Mouse (Mus musculus): ENCODE results near the gene Cd164.

Gene Cd164

GRCm38 (mm10) chr10:41546396-41547165 is 27.4 kb downstream of the Cd164 start:
- DNase-seq (ENCODE audit: low spot score in 2 of 2), result no peak

DNA sequence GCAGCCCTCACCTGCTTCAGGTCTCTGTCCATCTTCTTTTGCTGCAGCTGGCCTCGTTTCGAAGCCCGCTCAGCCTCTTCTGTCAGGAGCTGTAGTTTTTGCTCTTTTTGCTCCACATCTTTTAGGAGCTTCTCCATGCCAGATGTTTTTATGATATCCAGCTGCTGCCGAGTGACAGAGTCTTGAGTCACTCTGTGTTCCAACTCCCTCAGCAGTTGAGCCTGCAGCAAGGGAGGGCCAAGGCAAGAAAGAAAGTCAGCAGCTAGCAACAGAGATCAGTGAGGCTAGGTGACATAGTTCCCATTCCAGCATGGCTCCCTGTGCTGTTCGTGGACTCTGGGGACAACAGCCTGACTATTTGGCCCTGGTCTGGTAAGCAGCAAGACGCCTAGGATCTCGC is 31.5 kb downstream of the Cd164 start:
- peak; percentile 43 to 60 for DNase-seq (ENCODE audit: low spot score in 2 of 2)

- DNase-seq (ENCODE audit: low spot score in 2 of 2), result no peak
Measured at GRCm38 (mm10) chr10:41552319-41552718, 33.1 kb downstream of the Cd164 start.

- peak; percentile 33 to 70 for DNase-seq (ENCODE audit: low spot score in 2 of 2)
Measured at GRCm38 (mm10) chr10:41552847-41553589, 33.8 kb downstream of the Cd164 start.

DNA sequence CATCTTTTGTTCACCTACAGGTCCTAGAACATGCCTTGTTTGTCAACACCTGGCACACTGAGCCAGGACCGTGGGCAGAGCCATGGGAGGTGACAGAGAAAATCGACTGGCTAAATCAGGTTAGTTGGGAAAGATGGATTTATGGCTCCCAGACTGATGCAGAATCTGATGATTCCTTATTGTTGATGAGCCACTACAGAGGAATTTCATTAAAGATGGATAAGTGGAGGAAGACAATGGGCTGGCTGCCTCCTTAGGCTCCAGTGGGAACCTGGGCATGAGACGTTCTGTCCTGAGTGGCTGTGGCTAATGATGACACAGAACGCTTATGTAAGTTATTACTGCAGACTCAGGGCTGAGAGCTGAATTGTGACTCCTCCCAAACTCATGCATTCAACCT is 34.5 kb downstream of the Cd164 start:
- DNase-seq (ENCODE audit: low spot score in 2 of 2), result no peak

- no peak for DNase-seq (ENCODE audit: low spot score in 2 of 2)
Measured at GRCm38 (mm10) chr10:41555081-41555480, 35.9 kb downstream of the Cd164 start.

DNA sequence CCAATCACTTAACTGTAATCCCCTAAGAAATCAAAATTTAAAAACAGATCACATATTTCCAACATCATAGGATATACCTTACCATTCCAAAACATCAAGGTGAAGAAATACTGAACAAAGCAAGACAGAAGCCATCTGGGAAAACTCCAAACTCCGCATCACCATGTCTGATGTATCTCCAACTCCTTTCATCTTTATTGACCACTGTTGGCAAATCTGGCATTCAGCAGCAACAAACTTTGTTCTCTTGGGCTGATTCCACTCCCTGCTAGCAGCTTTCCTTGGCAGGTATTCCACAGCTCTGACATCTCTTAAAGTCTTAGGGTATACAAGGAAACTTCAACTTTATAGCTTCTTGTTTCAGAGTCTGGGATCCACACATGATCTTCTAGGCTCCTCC is 39.2 kb downstream of the Cd164 start:
- no peak for DNase-seq (ENCODE audit: low spot score in 2 of 2)

GRCm38 (mm10) chr10:41561701-41562395 is 42.6 kb downstream of the Cd164 start:
- no peak for DNase-seq (ENCODE audit: low spot score in 2 of 2)

DNA sequence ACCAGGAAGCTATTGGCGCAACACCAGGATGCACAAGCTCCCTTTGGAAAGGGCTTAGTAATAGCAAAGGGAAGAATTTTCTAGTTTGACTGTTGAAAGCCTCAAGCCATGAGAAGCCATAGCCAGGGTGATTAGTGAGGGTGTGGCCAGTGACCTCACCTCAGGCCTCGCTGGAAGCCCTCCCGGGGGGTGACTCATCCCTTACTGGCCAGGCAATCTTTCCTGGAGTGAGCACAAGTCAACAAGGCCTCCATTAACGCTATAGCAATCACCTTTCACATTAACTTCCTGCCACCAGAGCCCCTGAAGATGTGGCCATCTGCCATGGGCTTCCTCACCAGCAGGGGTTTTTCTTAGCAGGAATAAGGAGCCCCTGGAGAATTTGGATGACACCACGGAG is 45.9 kb downstream of the Cd164 start:
- peak; percentile 34 to 60 for DNase-seq (ENCODE audit: low spot score in 2 of 2)

DNA sequence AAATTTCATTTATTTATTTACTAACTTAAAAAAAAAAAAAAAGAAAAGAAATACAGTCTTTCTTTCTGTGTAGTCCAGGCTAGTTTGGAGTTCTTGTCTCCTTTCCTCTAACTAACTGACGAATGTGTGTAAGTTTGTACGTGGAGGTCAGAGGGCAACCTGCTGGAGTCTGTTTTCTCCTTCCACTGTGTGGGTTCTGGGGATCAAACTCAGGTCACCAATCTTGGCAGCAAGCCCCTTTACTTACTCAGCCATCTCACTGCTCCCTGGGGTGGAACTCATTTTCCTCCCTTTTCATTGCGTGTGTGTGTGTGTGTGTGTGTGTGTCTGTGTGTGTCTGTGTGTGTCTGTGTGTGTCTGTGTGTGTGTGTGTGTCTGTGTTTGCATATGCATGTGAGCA is 49.1 kb downstream of the Cd164 start:
- DNase-seq (ENCODE audit: low spot score in 2 of 2), result no peak

DNA sequence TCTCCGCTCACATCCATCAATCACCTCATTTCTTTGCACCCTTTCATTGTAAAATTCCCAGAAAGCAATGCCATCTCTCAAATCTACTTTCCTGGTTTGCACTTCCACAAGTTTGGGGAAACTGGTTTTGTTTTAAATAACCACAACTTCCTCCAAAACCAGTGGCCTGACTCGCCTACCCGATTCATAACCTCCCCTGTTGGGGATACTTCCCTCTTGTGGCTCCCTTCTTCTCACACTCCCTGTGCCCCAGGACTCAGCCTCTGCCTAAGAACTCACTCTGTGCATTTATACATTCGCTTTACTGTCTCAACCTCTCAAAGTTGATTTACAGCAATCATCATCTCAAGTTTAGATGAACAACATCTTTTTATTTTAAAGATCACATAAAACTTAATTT is 51.9 kb downstream of the Cd164 start:
- DNase-seq (ENCODE audit: low spot score in 2 of 2), result no peak

DNA sequence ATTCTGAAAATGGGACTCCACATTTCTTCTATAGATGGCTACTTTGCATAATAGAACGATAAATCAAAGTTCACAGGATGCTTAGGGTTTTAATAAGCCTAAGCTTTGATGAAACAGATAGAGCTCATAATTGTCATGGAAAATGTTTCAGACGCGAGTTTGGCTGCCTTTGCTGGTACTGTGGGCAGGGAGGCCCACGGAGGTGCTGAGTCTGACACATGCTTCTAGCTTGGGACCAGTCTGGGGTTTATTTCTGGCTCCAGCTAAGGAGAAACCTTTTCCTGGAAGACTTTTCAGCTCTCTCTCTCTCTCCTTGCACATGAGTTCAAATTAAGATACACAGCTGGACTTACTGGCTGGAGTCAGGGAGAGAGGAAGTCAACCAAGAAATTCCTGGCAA is 53.1 kb downstream of the Cd164 start:
- DNase-seq (ENCODE audit: low spot score in 2 of 2), result no peak

- peak; percentile 35 to 64 for DNase-seq (ENCODE audit: low spot score in 2 of 2)
Measured at GRCm38 (mm10) chr10:41573190-41573589, 54.0 kb downstream of the Cd164 start.

GRCm38 (mm10) chr10:41575451-41576327 is 56.5 kb downstream of the Cd164 start:
- DNase-seq (ENCODE audit: low spot score in 2 of 2), result no peak

- no peak for DNase-seq (ENCODE audit: low spot score in 2 of 2)
Measured at GRCm38 (mm10) chr10:41576328-41576833, 57.2 kb downstream of the Cd164 start.

- no peak for DNase-seq (ENCODE audit: low spot score in 2 of 2)
Measured at GRCm38 (mm10) chr10:41578541-41578940, 59.3 kb downstream of the Cd164 start.

GRCm38 (mm10) chr10:41580441-41580840 is 61.2 kb downstream of the Cd164 start:
- DNase-seq (ENCODE audit: low spot score in 2 of 2), result no peak

Measured in heart, adult 9 months (tissue).